Mouse (Mus musculus) skeletal muscle tissue, adult 2 months (tissue): ENCODE results near the gene Ripk4.

Experiments used
- DNase-seq: peaks from one replicate; pipeline ENCODE4 v3.0.0-alpha.2; 2012; ENCODE audit warnings: low read depth, low spot score

The Ripk4 gene

DNA sequence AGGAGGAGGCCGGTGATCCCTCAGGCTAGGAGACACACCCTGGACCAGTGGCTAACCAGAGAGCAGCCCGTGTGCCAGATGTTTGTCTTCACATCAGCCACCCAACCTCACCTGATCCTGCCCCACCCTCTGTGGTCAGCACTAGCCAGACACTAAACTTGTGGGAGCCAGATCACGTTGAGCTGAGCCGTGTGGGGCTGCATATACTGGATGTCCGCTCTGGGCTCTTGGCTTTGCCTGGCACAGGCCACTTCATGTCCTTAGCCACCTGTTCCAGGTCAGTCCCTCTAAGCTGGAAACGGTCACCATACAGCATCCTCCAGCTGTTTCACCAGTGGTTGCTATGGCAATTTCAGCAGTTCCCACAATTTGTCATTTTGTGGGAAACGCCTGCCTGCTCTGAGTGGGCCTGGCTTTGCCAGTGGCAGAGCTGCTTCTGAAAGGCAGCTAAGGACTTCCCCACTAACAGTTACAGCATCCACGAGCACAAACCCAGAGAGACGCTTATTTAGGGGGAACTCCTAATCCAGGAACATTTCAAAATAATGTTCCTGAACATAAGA is 28.7 kb downstream of the Ripk4 start:
- no peak for DNase-seq

DNA sequence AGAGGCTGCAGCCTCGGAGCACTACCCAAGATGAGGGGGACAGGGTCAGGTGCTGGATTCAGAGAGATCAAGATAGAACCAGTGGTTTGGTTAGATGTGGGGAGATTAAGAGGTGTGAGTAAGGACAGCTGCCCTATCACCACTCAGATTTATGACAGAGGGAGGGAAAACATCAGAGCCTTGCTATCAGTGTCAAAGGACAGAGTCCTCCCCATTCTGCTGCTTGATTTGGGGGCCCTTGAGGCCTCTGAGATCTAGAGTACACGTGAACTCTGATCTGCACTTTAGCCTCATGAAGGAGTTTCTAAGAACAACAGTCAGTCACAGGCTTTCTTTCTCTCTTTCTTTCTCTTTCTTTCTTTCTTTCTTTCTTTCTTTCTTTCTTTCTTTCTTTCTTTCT is 30.0 kb downstream of the Ripk4 start:
- DNase-seq = no peak

DNA sequence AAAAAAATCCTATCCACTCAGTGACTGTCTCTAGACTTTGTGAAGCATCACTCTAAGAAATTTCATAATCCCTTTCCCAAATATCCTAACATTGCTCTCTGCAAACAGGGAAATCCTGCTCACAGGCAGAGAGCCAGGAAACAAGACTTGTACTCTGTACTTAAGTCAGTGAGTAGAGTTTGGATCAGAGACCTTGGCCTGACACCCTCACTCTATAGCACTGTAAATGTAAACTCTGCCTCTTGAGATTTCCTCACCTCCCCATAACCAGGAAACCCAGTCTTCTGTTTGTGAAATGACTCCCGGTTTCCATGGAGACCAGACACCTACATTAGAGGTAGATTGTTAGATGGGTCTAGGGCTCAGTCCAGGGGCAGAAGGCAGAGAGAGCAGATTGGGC is 33.3 kb downstream of the Ripk4 start:
- DNase-seq = no peak

DNA sequence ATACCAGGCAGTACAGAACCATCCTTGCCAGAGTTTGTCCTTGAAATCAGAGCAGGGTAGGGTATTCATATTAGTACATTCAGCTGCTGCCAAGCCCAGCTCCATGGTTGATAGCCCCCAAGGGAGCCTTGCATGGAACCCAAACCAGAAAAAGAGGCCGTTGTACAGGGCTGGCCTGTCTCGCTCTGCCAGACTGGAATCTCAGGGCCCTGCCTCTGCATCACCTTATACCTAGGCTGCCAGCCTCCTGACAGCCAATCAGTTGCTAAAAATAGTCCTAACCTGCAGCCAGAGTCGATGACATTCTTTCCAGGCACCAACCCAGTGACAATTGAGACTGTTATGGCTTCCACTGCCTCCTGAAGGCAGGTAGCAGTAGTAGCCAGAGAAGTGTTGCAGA is 37.2 kb downstream of the Ripk4 start:
- no peak for DNase-seq

DNA sequence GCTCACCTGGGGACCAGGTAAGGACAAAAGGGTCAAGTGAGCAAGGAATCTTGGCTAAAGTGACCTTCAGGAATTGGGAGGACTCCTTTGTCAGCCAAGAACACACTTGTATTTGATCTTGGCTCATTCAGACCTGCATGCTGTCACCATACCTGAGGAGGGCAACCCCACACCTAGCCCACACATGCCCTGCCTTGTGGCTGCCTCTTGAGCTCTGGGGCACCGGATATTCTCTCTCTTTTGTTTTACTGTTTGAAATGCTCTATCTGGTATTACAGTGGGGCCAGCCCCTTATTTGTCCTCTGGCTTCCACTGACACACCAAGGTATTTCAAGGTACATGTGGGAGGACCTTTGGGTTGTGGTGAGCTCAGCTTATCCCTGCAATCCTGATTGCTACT is 43.5 kb downstream of the Ripk4 start:
- DNase-seq = no peak

DNA sequence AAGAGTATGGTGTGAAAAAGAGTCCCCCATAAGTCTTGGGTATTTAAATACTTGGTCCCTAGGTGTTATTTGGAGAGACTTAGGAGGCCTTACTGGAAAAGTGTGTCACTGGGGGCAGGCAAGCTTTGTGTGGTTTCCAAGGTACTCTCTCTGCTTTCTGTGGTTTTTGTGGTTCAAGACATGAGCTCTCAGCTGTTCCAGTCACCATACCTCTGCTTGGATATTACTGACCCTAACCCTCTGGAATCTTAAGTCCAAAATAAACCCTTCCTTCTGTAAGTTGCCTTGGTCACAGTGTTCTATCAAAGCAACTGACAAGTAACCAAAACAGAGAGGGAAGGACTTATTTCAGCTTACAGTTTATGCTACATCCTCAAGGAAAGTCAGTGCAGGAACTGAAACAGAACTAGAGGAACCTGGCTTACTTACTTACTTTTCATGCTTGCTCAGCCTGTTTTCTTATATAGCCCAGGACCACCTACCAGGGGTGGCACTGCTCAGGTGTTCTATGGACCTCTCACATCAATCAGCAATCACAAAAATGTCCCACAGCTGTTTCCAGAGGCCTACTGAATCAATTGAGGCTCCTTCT is 44.1 kb downstream of the Ripk4 start:
- no peak for DNase-seq

DNA sequence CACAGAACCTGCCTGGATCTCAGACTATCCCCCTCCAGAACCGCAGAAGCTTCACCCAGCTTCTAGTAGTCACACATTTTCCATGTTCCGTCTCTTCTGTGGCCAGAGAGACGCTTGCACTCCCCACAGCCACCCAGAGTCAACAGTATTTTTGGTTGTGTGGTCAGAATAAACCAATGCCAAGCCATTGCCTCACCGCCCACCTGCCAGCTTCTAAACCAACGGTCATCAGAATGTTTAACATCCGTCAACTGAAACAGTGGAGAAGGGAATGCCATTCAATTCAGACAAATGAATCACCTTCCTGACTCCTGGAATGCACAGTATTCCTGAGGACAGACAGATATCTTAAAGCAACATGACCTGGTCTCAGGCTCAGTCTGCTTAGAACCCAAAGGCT is 47.0 kb downstream of the Ripk4 start:
- DNase-seq = no peak

DNA sequence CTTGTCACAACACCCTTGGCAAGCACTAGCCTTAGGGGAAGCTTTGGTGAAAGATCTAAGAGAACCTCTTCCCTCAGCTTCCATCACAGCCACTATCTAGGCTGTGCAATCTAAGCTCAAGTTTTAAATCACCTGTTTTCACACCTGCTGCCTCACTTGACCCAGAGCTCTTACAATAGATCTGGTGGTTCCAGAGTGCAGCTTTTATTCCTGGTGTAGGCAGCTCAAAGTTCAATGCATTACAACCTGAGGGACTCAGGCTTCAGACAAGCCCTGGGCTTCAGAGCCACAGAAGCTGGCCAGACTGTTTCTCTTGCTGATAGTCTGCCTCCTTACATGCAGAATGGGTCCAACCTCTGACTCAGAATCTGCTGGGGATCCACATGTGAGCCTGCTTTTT is 51.5 kb downstream of the Ripk4 start:
- DNase-seq = no peak

DNA sequence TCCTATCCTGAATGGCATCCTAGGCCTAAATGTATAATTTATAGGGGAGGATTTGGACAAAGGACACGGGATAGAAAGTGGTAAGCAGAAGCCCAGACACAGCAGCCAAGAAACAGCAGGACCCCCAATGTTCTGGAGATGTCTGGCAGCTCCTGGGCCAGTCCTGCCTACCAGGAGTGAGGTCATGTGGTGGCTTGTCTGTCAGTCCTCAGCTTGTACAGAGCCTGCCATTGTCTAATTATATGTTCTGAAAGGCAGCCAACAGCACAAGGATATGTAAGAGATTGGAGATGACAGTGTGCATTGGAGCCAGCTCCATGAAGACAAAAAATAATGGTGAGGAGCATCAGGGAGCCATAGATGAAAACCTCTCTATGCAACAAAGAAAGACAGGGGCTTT is 61.7 kb downstream of the Ripk4 start:
- no peak for DNase-seq

DNA sequence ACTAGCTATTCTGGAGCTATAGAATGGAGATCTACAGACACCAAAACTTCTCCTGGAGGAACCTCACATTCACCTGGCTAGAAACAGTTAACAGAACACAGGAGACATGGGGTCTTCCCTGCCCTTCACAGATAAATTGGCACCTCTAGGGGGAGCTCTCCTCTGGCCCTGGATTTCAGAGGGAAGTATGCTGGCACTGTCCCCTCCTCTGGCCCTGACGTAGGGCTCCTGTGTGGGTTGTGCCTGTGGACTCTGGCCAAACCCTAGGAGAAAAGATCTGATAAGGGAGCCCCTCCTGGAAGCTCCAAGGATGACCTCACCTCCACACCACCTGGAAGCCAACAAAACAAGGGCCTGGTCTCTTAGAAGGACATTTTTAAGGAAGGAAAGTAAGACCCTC is 65.8 kb downstream of the Ripk4 start:
- no peak for DNase-seq

DNA sequence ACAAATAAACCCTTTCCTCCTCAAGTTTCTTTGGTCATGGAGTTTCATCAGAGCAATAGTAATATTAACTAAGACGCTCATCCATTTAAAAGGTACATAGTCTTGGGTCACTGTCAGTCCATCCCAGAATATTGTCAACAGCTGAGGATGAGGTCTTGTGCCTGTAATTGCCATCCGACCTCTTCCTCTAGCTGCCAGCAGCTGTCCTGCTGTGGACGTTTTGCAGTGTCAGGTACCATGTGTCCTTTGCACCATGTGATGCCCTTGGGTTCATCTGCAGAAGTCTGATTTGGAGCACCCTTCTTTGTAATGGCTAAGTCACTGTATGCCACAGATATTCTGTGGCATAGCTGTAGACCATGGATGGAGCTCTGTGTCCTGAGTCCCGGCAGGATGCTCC is 67.9 kb downstream of the Ripk4 start:
- no peak for DNase-seq
